Mouse (Mus musculus): ENCODE measurements around the gene Brat1. TPM values are rescaled to one million over a fixed set of nuclear protein-coding genes. Genes with fewer than 3 reads are reported as not detected.
A peak's percentile ranks its signal among the peaks of the same experiment; 100 is the strongest.
"Not testable (repeated sequence)": the region's sequence is repeated elsewhere in the genome, so short reads cannot be mapped to it uniquely, and the experiment has no call there.

Brat1 gene
- total RNA-seq (2021), result 10 to 100 TPM; 24.8 to 27.4 TPM
- long read RNA-seq, experiment 1, transcript Brat1-201 (14 exons, 3,333 nt), result major isoform, 6 of 20 reads
- long read RNA-seq, experiment 1, partial matches to known transcripts, result 7 of 20 reads
- long read RNA-seq, experiment 1, other reads (novel, unspliced or antisense), result 3 of 20 reads
- long read RNA-seq, experiment 2, transcript Brat1-201 (14 exons, 3,333 nt), result major isoform, 11 of 27 reads
- long read RNA-seq, experiment 2, partial matches to known transcripts, result 7 of 27 reads
- long read RNA-seq, experiment 2, other reads (novel, unspliced or antisense), result 7 of 27 reads

GRCm38 (mm10) chr5:140704378-140705251 is at the start of gene Brat1:
Gene Brat1, plus strand, starts transcription at chr5:140705011.
- peak; percentile 100 for DNase-seq (ENCODE audit: low spot score in 2 of 2)
- intact Hi-C loops (cut with DNase I), result loop anchor here (2.0 to 5.0 kb wide), 2 partner anchors 43 to 56 kb away; partner anchors contain the start of gene Ttyh3

DNA sequence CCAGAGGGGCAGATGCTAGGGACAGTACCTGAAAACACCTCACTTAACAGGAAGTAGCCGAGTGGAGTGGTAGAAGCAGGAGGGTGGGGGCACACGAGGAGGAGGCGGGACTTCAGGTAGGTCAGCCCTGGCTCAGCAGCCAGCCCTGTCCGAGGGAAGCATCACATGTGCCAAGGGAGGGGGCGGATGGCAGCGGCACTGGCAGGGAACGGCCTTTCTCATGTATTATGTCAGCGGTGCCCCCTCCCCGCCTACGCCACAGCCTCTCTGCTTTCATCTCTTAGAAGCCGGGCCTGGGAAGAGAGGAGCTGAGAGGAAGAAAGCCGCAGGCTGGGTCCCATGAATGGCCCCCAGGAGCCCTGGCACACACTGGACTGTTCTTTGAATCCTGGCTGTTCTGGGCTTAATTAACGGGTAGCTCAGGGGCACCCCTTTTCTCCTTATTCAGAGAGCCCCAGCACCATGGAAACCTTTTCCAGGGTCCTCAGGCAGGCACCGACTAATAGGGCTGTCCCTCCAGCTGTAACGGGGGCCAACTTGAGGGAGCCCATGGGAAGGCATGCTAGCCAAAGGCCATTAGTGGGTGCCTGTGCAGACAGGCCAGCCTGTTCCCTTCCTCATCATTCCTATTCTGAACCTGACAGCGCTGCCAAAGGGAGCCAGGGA is 45.1 kb upstream of the Brat1 start:
- intact Hi-C loops (cut with DNase I), result no loop called here
- DNase-seq (ENCODE audit: low spot score in 2 of 2), result peak; percentile 72 to 94

DNA sequence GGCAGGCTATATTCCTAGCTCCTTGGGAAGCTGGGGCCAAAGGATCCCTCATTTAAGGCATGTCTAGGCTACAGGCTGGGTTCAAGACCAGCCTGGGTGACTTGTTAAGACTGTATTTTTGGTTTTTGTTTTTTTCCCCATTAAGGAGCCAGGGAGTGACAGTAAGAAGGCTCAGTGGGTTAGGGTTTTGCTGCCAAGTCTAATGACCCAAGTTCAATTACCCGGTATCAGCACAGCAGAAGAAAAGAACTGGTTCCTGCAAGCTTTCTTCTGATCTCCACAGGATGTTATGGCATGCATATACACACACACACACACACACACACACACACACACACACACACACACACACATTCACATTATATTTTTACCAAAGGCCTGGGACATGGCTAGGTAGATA is 44.4 kb upstream of the Brat1 start:
- DNase-seq (ENCODE audit: low spot score in 2 of 2), result no peak
- intact Hi-C loops (cut with DNase I), result no loop called here

DNA sequence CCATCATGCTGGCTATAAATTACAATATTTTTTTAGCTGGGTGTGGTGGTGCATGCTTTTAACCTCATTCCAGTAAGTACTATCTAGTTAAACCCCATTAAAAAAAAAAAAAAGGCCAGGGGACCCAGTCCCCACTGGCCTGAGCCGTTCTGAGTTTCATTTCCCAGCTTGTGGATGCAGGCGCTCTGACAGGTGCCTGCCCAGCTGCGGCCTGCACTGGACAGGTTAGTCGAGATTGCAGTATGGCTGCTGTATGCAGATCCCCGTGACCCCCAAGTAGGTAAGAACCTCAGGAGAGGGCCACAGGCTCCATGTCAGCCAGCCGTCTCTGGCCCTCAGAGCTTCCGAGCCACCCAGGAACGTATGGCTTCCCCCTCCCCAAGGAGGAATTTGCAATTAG is 43.4 kb upstream of the Brat1 start:
- intact Hi-C loops (cut with DNase I), result no loop called here
- no peak for DNase-seq (ENCODE audit: low spot score in 2 of 2)

DNA sequence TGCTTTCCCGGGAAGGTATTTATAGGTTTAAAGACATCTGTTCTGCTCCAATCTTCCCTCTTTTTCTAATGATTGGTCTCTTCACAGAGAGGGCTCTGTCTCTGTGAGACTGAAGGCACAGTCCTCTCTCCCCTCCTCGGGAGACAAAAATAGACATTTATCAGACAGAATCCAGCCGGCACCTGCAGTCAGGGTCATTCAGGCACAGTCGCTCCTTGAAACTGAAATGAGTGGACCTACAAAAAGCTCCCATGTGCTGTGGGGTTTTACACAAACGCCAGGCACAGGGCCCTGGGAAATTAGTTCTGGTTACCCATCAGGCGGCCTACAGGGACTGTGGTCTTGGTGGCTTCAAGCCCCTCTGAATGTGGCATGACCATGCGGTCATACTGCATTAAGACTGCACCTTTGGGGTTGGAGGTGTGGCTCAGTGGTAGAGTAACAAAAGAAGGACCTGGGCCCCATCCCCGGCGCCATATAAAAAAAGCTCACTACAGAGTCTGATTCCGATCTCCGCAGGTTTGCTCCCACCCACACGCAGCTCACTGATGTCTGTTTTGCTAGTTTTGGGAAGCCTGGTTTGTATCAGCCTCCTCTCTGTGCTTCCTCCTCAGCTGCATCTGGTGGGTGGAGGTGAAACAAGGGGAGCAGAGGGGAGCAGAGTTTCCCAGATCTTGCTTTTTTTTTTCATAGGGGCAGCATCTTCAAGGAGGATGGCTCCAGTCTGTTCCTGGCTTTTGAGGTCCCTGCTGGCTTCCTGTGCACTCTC is 42.8 kb upstream of the Brat1 start:
- peak; percentile 49 to 71 for DNase-seq (ENCODE audit: low spot score in 2 of 2)

GRCm38 (mm10) chr5:140662741-140663592 is 41.8 kb upstream of the Brat1 start:
- intact Hi-C loops (cut with DNase I), result no loop called here
- DNase-seq (ENCODE audit: low spot score in 2 of 2), result peak; percentile 56 to 60

More for the DNA sequence above, 42.8 kb upstream of the Brat1 start:
- intact Hi-C loops (cut with DNase I), result no loop called here

GRCm38 (mm10) chr5:140663621-140664180 is 41.1 kb upstream of the Brat1 start:
- DNase-seq (ENCODE audit: low spot score in 2 of 2), result peak; percentile 69 to 76
- intact Hi-C loops (cut with DNase I), result no loop called here

- DNase-seq (ENCODE audit: low spot score in 2 of 2), result no peak
- intact Hi-C loops (cut with DNase I), result no loop called here
These were observed 32.7 kb upstream of the Brat1 start for GRCm38 (mm10) chr5:140672115-140672514.

DNA sequence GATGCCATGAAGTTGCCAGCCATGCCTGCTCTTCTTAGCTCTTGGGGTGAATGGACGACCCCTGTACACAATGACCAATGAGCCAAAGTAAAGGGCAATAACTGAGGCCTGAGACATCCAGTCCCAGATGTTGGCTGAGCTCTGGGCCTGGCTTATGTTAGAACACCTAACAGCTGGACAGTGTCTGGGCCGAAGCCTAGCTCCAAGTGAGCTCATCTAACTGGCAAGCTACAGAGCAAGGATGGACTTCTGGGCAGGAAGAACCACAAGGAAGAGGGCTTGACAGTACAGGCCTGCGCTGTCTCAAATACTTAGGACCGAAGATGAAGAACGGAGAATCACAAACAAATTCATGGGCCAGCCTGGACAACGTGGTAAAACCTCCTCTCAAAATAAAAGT is 32.2 kb upstream of the Brat1 start:
- intact Hi-C loops (cut with DNase I), result not testable (repeated sequence)

DNA sequence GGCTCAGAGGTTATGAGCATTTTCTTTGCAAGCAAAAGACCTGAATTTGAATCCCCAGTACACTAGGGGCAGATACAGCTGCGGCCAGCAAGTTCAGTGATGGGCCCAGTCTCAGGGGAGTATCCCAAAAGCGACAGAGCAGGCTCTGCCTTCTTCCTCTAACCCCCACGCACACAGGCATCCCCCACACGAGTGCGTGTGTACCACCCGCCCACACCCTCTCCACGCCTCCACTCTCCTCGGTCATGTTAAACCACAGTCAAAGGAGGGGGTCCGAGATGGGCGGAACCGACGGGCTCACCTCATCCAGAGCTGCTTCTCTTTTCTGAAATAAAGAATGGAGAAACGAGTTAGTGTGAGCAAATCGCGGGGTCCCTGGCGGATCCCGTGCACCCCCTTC is 30.8 kb upstream of the Brat1 start:
- DNase-seq (ENCODE audit: low spot score in 2 of 2), result no peak
- intact Hi-C loops (cut with DNase I), result no loop called here

More for the DNA sequence above, 32.2 kb upstream of the Brat1 start:
- DNase-seq (ENCODE audit: low spot score in 2 of 2), result not testable (repeated sequence)

DNA sequence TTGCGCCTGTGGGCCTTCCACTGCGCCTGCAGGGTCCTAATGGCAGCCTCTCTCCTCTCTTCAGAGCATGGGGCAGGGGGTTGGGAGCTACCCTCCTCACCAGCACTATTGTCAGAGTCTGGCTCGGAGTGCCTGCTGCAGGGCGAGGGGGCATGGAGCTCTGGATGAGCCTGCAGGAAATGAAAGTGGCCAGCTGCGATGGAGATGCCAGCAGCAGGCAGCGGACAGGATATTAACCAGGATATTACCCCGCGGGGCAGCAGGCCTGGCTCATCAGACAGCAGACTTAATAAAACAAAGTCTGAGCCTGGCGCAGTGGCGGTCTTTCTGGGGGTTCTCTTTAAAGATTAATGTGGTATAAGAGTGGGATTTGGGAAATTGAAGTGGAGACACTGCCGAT is 29.7 kb upstream of the Brat1 start:
- intact Hi-C loops (cut with DNase I), result no loop called here
- DNase-seq (ENCODE audit: low spot score in 2 of 2), result no peak

DNA sequence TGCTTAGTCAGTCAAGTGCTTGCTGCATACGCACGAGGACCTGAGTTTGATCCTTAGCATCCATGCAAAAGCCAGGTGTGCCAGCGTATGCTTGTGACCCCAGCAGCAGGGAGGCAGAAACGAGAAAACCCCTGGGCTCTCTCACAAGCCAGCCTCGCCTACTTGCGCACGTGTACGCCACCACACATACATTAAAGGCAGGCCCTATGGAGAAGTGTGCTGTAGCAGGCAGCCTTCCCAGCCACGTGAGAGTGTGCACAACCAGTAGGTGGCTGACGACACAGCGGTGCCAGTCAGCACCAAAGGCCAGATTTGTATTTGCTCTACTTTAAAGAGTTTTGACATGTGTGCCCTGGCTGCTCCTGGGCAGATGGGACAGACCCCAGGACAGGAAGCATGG is 29.2 kb upstream of the Brat1 start:
- DNase-seq (ENCODE audit: low spot score in 2 of 2), result no peak

DNA sequence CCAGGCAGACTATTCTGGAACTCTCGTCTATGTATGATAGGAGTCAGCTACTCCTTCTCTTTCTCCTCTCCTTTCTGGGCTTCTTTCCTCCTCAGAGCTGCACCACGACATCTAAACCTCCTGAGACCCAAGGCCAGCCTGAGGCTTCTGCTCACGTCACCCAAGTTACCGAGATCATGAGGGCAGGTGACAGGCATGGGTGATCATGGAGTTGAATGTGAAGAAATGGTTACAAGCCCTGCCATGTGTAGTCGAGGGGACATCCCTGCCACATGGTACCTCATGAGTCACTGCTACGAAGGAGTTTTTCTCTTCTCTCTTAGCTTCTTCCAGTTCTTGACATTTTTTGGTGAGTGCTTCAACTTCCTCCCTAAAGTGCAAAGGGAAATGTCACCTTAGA is 27.7 kb upstream of the Brat1 start:
- no peak for DNase-seq (ENCODE audit: low spot score in 2 of 2)
- intact Hi-C loops (cut with DNase I), result no loop called here

More for the DNA sequence above, 29.2 kb upstream of the Brat1 start:
- intact Hi-C loops (cut with DNase I), result no loop called here

DNA sequence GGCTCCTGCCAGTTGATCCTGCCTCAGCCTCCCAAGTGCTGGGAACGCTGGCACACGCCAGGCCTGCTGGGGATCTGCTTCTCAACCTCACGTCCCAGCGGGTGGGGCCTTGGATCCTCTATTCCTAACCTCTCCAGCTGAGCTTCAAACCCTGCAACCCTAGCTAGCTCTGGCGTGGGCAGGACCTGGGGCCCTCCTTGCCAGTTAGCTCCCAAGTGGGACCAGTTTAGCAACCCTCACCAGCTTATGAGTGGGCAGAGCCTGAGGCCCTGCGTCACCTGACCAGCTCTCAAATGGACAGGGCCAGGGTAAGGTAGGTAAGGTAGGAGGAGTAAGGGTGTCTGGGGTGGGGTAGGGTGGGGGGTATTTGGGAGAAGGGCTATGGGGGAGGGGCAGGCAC is 24.8 kb upstream of the Brat1 start:
- intact Hi-C loops (cut with DNase I), result loop anchor here (5.0 kb wide), 1 partner anchor 63 kb away; no protein-coding TSS in a partner anchor
- no peak for DNase-seq (ENCODE audit: low spot score in 2 of 2)

DNA sequence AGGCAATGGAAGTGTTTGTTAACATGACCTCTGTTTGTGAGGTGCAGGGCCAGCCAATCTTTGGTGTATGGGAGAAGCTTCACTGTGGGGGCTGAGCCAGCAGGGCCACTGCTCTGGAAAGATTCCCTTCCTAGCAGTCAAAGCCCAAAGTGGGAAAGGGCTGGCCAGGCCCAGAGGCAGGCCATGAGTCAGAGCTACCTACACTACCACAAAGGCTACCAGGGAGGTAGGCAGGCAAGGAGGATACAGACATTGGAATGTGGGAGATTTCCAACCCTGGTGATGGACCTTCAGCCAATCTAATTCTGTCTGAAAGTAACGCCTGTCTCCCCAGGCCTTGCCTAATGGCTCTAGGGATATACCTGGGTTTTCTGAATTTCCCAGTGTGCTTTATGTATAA is 23.9 kb upstream of the Brat1 start:
- intact Hi-C loops (cut with DNase I), result loop anchor here (5.0 kb wide), 1 partner anchor 64 kb away; no protein-coding TSS in a partner anchor
- no peak for DNase-seq (ENCODE audit: low spot score in 2 of 2)

DNA sequence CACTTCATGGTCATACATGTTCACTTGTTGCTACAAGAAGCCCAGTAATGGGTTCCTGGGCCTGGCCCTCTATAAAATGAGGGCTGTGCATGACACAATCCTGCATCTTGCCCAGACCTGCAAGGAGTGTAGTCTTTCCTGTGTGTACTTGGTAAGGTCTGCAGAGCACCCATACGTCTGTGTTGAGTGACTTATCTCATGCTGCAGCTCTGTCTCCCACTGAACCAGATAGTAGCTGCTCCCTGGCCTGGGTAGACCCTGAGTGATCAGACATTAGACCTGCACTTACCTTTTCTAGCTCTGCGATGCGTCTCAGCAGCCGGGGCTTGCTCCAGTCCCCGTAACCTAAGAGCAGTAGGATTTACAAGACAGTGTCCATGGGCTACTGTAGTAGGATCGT is 22.7 kb upstream of the Brat1 start:
- DNase-seq (ENCODE audit: low spot score in 2 of 2), result no peak
- intact Hi-C loops (cut with DNase I), result loop anchor here (5.0 kb wide), 1 partner anchor 65 kb away; no protein-coding TSS in a partner anchor

DNA sequence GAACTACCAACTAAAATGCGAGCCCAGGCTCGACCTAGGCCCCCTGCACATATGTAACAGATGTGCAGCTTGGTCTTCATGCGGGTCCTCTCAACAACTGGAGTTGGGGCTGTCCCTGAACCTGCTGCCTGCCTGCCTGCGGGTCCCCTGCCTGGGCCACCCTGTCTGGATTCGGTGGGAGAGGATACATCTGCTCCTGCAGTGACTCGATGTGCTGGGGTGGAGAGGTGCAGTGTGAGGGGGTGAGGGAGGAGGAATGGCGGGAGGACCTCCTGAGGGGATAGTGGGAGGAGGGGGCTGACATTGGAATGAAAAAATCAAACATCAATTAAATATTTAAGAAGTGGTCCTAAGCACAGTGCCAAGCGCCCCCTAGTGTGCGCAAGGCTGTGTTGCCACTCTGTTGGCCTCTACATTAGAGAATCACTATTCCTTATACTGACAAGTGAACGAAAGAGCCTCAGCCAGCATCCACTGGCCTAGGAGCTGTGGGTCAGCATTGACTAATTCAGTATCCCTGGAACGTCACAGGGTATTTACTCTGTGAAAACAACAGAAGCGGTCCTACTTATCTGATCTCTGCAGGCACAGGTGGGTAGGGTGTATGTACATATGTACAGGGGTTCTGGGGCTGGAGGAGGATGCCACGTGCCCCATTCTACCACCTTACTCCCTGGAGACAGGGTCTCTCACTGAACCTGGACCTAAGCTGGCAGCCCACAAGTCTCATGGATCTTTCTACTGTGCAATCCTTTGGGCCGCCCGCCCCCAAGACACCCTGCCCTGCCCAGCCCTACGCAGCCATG is 20.3 kb upstream of the Brat1 start:
- peak; percentile 69 for DNase-seq (ENCODE audit: low spot score in 2 of 2)
- intact Hi-C loops (cut with DNase I), result loop anchor here (5.0 kb wide), 1 partner anchor 67 kb away; no protein-coding TSS in a partner anchor
